17 mouse cellular contexts compared by ENCODE assay signal in genomic region chr16:91830260-91830659, GRCm38 (mm10).
DNase-seq lines count a peak whose midpoint lies in the region; ATAC-seq and TF ChIP-seq lines count a peak whose summit lies in the region.
"Had no signal": no experiment of that assay in that cellular context is flagged by ENCODE, and none has a peak within 500 bp of the region (broad histone marks: within the 10 kb centered on the region; RNA-seq: fewer than 3 reads in every experiment).

No protein-coding gene starts in this region.

- WGBS in embryonic facial prominence, embryonic 12.5 days = 88% methylated on average over 23 of the region's 23 CpGs
- 86% methylated on average over 23 of the region's 23 CpGs for WGBS in embryonic facial prominence, embryonic 10.5 days
- WGBS in hindbrain, postnatal 0 days = 46% methylated on average over 23 of the region's 23 CpGs

- DNase-seq in embryonic facial prominence, embryonic 10.5 days (ENCODE audit: low spot score) = no peak
- peak; percentile 68 for DNase-seq in R1 (ENCODE audit: low read depth, low spot score)
- no peak for DNase-seq in hindbrain, postnatal 0 days (ENCODE audit: low spot score)
- DNase-seq in kidney, postnatal 10 days = peak; percentile 67
- DNase-seq in c-Kit-positive CD71-positive TER-119-positive erythroid progenitor cells, embryonic 14.5 days (ENCODE audit: low spot score) = no peak
- no peak for DNase-seq in left cerebral cortex, adult 18-20 months (ENCODE audit: low spot score in 2 of 2)
- no peak for DNase-seq in right cerebral cortex, adult 18-20 months
- DNase-seq: adrenal gland, postnatal 25 days; gastrocnemius, postnatal 25 days; retina, postnatal 1 day; thymus, postnatal 4 days had no signal

- no peaks in the 10 kb centered on the region for H3K9me3 ChIP-seq in embryonic facial prominence, embryonic 12.5 days
- H3K9me3 ChIP-seq in embryonic facial prominence, embryonic 10.5 days = no peaks in the 10 kb centered on the region
- H3K9me3 ChIP-seq in hindbrain, postnatal 0 days (ENCODE audit: low read length) = no peaks in the 10 kb centered on the region
- H3K9me3 ChIP-seq: forebrain, embryonic 15.5 days; limb, embryonic 12.5 days; liver, embryonic 15.5 days; midbrain, embryonic 12.5 days had no signal

- no peak overlapping the region for H3K4me3 ChIP-seq in embryonic facial prominence, embryonic 12.5 days
- no peak overlapping the region for H3K4me3 ChIP-seq in embryonic facial prominence, embryonic 10.5 days
- H3K4me3 ChIP-seq in hindbrain, postnatal 0 days (ENCODE audit: low read length) = no peak overlapping the region
- H3K4me3 ChIP-seq: forebrain, embryonic 15.5 days; limb, embryonic 12.5 days; liver, embryonic 15.5 days; midbrain, embryonic 12.5 days had no signal

- no peak overlapping the region for H3K9ac ChIP-seq in embryonic facial prominence, embryonic 12.5 days
- H3K9ac ChIP-seq in hindbrain, postnatal 0 days (replicated peaks; ENCODE audit: low read length) = no peak overlapping the region
- H3K9ac ChIP-seq: forebrain, embryonic 15.5 days; limb, embryonic 12.5 days; liver, embryonic 15.5 days; midbrain, embryonic 12.5 days had no signal

- H3K4me2 ChIP-seq in embryonic facial prominence, embryonic 12.5 days (replicated peaks) = no peak overlapping the region
- no peak overlapping the region for H3K4me2 ChIP-seq in hindbrain, postnatal 0 days (ENCODE audit: low read depth, low read length)
- H3K4me2 ChIP-seq: forebrain, embryonic 15.5 days; limb, embryonic 12.5 days; liver, embryonic 15.5 days; midbrain, embryonic 12.5 days had no signal

- 0 out of 2 replicates have a peak, but pooled peaks cover 4% of the 10 kb centered on the region for H3K4me1 ChIP-seq in embryonic facial prominence, embryonic 12.5 days
- H3K4me1 ChIP-seq in embryonic facial prominence, embryonic 10.5 days = peaks cover 25% of the 10 kb centered on the region
- H3K4me1 ChIP-seq in hindbrain, postnatal 0 days (ENCODE audit: insufficient read depth, low read length) = 0 out of 2 replicates have a peak, but pooled peaks cover 2% of the 10 kb centered on the region
- H3K4me1 ChIP-seq: forebrain, embryonic 15.5 days had no signal

- H3K27me3 ChIP-seq in embryonic facial prominence, embryonic 12.5 days = no peaks in the 10 kb centered on the region
- no peaks in the 10 kb centered on the region for H3K27me3 ChIP-seq in embryonic facial prominence, embryonic 10.5 days (replicated peaks; ENCODE audit: low read depth, poor library complexity, severe bottlenecking)
- no peaks in the 10 kb centered on the region for H3K27me3 ChIP-seq in hindbrain, postnatal 0 days (ENCODE audit: insufficient read depth, low read length)
- H3K27me3 ChIP-seq: forebrain, embryonic 15.5 days; limb, embryonic 12.5 days; liver, embryonic 15.5 days; midbrain, embryonic 12.5 days had no signal

- 0 out of 2 replicates have a peak overlapping the region, but pooled peaks have one; percentile 30 for H3K27ac ChIP-seq in embryonic facial prominence, embryonic 12.5 days
- H3K27ac ChIP-seq in embryonic facial prominence, embryonic 10.5 days (replicated peaks) = no peak overlapping the region
- H3K27ac ChIP-seq in hindbrain, postnatal 0 days = peak overlapping the region; percentile 48
- H3K27ac ChIP-seq: forebrain, embryonic 15.5 days; limb, embryonic 12.5 days; liver, embryonic 15.5 days; stomach, postnatal 0 days had no signal

- ATAC-seq in embryonic facial prominence, embryonic 12.5 days (ENCODE audit: insufficient number of reproducible peaks, insufficient read depth, low FRiP score, low TSS enrichment) = no peak
- ATAC-seq in hindbrain, postnatal 0 days = no peak
- ATAC-seq: forebrain, embryonic 15.5 days had no signal

- no peak for TF ChIP-seq CTCF in hindbrain, postnatal 0 days (IDR thresholded peaks at IDR 0.05; ENCODE audit: low read depth)

- H3K36me3 ChIP-seq in embryonic facial prominence, embryonic 12.5 days = peaks cover 38% of the 10 kb centered on the region
- peaks cover 58% of the 10 kb centered on the region for H3K36me3 ChIP-seq in embryonic facial prominence, embryonic 10.5 days (replicated peaks)
- H3K36me3 ChIP-seq in hindbrain, postnatal 0 days (ENCODE audit: insufficient read depth, low read length) = no peaks in the 10 kb centered on the region; the same call in 1 of the 2 replicates

Comparison
In these comparisons a context has a peak if more than half of its experiments do, and no peak if none do; other contexts are left out.
1. DNase-seq: peak in R1 (single experiment) and kidney, postnatal 10 days (single experiment); none in embryonic facial prominence, embryonic 10.5 days (single experiment), hindbrain, postnatal 0 days (single experiment), c-Kit-positive CD71-positive TER-119-positive erythroid progenitor cells, embryonic 14.5 days (single experiment), left cerebral cortex, adult 18-20 months (0 of 2) and right cerebral cortex, adult 18-20 months (single experiment).